ENCODE assay signal across 18 mouse cellular contexts in genomic region chr3:156896106-156896505, GRCm38 (mm10).
A peak's percentile ranks its signal among the peaks of the same experiment; 100 is the strongest.
DNase-seq lines count a peak whose midpoint lies in the region; ATAC-seq and TF ChIP-seq lines count a peak whose summit lies in the region.
"Had no signal": no experiment of that assay in that cellular context is flagged by ENCODE, and none has a peak within 500 bp of the region (broad histone marks: within the 10 kb centered on the region; RNA-seq: fewer than 3 reads in every experiment).

No protein-coding gene starts in this region.

- no peak overlapping the region for H3K27ac ChIP-seq in liver, postnatal 0 days (ENCODE audit: low read depth)
- H3K27ac ChIP-seq in liver, embryonic 11.5 days (ENCODE audit: low read depth, low read length): no peak overlapping the region
- no peak overlapping the region; the same call in 1 of the 2 replicates for H3K27ac ChIP-seq in midbrain, embryonic 13.5 days
- no peak overlapping the region for H3K27ac ChIP-seq in midbrain, postnatal 0 days (ENCODE audit: low read depth, low read length)
- H3K27ac ChIP-seq in midbrain, embryonic 16.5 days (ENCODE audit: low read length): no peak overlapping the region
- H3K27ac ChIP-seq: forebrain, embryonic 10.5 days; heart, embryonic 15.5 days had no signal

- H3K9ac ChIP-seq in liver, postnatal 0 days (replicated peaks): no peak overlapping the region
- no peak overlapping the region for H3K9ac ChIP-seq in liver, embryonic 11.5 days (ENCODE audit: low read depth, low read length)
- no peak overlapping the region for H3K9ac ChIP-seq in midbrain, embryonic 13.5 days (replicated peaks)
- H3K9ac ChIP-seq in midbrain, postnatal 0 days (replicated peaks; ENCODE audit: low read length, poor library complexity, severe bottlenecking): no peak overlapping the region
- H3K9ac ChIP-seq in midbrain, embryonic 16.5 days (ENCODE audit: low read depth, low read length): no peak overlapping the region
- H3K9ac ChIP-seq: forebrain, embryonic 15.5 days; heart, embryonic 12.5 days; heart, embryonic 15.5 days; hindbrain, embryonic 14.5 days had no signal

- TF ChIP-seq EP300 in liver, postnatal 0 days (IDR thresholded peaks at IDR 0.05; ENCODE audit: low read depth): no peak

- H3K4me2 ChIP-seq in liver, postnatal 0 days (ENCODE audit: low read depth, low read length): 0 out of 2 replicates have a peak overlapping the region, but pooled peaks have one; percentile 4
- H3K4me2 ChIP-seq in liver, embryonic 11.5 days: no peak overlapping the region
- no peak overlapping the region for H3K4me2 ChIP-seq in midbrain, embryonic 13.5 days (replicated peaks)
- H3K4me2 ChIP-seq in midbrain, postnatal 0 days (ENCODE audit: low read depth, low read length, poor library complexity, severe bottlenecking): no peak overlapping the region
- H3K4me2 ChIP-seq in midbrain, embryonic 16.5 days (ENCODE audit: low read length): no peak overlapping the region
- H3K4me2 ChIP-seq: forebrain, embryonic 15.5 days; heart, embryonic 12.5 days; heart, embryonic 15.5 days; hindbrain, embryonic 14.5 days had no signal

- H3K4me3 ChIP-seq in liver, postnatal 0 days (ENCODE audit: low read depth, low read length): no peak overlapping the region
- H3K4me3 ChIP-seq in liver, embryonic 11.5 days (ENCODE audit: low read depth, low read length): no peak overlapping the region
- no peak overlapping the region for H3K4me3 ChIP-seq in midbrain, embryonic 13.5 days (replicated peaks)
- no peak overlapping the region for H3K4me3 ChIP-seq in midbrain, postnatal 0 days (ENCODE audit: low read depth, low read length)
- no peak overlapping the region for H3K4me3 ChIP-seq in midbrain, embryonic 16.5 days (ENCODE audit: low read depth, low read length)
- H3K4me3 ChIP-seq: forebrain, embryonic 10.5 days; forebrain, embryonic 15.5 days; heart, embryonic 12.5 days; heart, embryonic 15.5 days had no signal

- DNase-seq in liver, postnatal 0 days: no peak
- DNase-seq in liver, embryonic 11.5 days (ENCODE audit: low spot score): no peak
- DNase-seq in midbrain, postnatal 0 days (ENCODE audit: low spot score): no peak
- DNase-seq in right cerebral cortex, postnatal 10 days (ENCODE audit: low spot score in 2 of 2): no peak
- DNase-seq: adrenal gland, adult 2 months; adrenal gland, postnatal 14 days; gastrocnemius, postnatal 25 days; heart, adult 18-20 months; heart, postnatal 10 days; heart, postnatal 36 days had no signal

- H3K36me3 ChIP-seq in liver, postnatal 0 days (replicated peaks; ENCODE audit: insufficient read depth, low read length): no peaks in the 10 kb centered on the region
- no peaks in the 10 kb centered on the region for H3K36me3 ChIP-seq in liver, embryonic 11.5 days (ENCODE audit: control insufficient read depth, insufficient read depth, low read length)
- H3K36me3 ChIP-seq in midbrain, embryonic 13.5 days: no peaks in the 10 kb centered on the region
- H3K36me3 ChIP-seq in midbrain, postnatal 0 days (ENCODE audit: insufficient read depth, low read length): no peaks in the 10 kb centered on the region
- H3K36me3 ChIP-seq in midbrain, embryonic 16.5 days (ENCODE audit: control insufficient read depth, insufficient read depth, low read length): no peaks in the 10 kb centered on the region
- H3K36me3 ChIP-seq: forebrain, embryonic 10.5 days; forebrain, embryonic 15.5 days; heart, embryonic 12.5 days; heart, embryonic 15.5 days had no signal

- no peaks in the 10 kb centered on the region for H3K9me3 ChIP-seq in liver, postnatal 0 days (ENCODE audit: low read length)
- no peaks in the 10 kb centered on the region for H3K9me3 ChIP-seq in liver, embryonic 11.5 days (ENCODE audit: control insufficient read depth, low read length)
- H3K9me3 ChIP-seq in midbrain, embryonic 13.5 days: no peaks in the 10 kb centered on the region
- no peaks in the 10 kb centered on the region for H3K9me3 ChIP-seq in midbrain, postnatal 0 days (ENCODE audit: low read length)
- H3K9me3 ChIP-seq in midbrain, embryonic 16.5 days (replicated peaks; ENCODE audit: control insufficient read depth, low read length, poor library complexity, severe bottlenecking): no peaks in the 10 kb centered on the region
- H3K9me3 ChIP-seq: forebrain, embryonic 10.5 days; forebrain, embryonic 15.5 days; heart, embryonic 12.5 days; heart, embryonic 15.5 days had no signal

- no peak for ATAC-seq in liver, postnatal 0 days
- ATAC-seq in liver, embryonic 11.5 days (replicated peaks; ENCODE audit: low FRiP score): no peak
- peak; percentile 67 for ATAC-seq in midbrain, embryonic 13.5 days
- no peak for ATAC-seq in midbrain, postnatal 0 days (ENCODE audit: low FRiP score)
- ATAC-seq in midbrain, embryonic 16.5 days: peak; percentile 83; the same call in 1 of the 2 replicates
- ATAC-seq: CD4-positive, CD25-positive, alpha-beta regulatory T cell, adult 4 months; forebrain, embryonic 15.5 days had no signal

- 0 out of 2 replicates have a peak, but pooled peaks cover 2% of the 10 kb centered on the region for H3K4me1 ChIP-seq in liver, postnatal 0 days (ENCODE audit: insufficient read depth)
- no peaks in the 10 kb centered on the region for H3K4me1 ChIP-seq in liver, embryonic 11.5 days (replicated peaks; ENCODE audit: control insufficient read depth, insufficient read depth, low read length)
- H3K4me1 ChIP-seq in midbrain, embryonic 13.5 days (replicated peaks): peaks cover 14% of the 10 kb centered on the region
- H3K4me1 ChIP-seq in midbrain, postnatal 0 days (ENCODE audit: insufficient read depth, low read length): peaks cover 4% of the 10 kb centered on the region; the same call in 1 of the 2 replicates
- peaks cover 13% of the 10 kb centered on the region for H3K4me1 ChIP-seq in midbrain, embryonic 16.5 days (ENCODE audit: control insufficient read depth, insufficient read depth, low read length)

- WGBS in liver, postnatal 0 days (ENCODE audit: insufficient replicate concordance): 66% methylated on average over 4 of the region's 4 CpGs
- WGBS in liver, embryonic 11.5 days: 73% methylated on average over 4 of the region's 4 CpGs
- 75% methylated on average over 4 of the region's 4 CpGs for WGBS in midbrain, embryonic 13.5 days
- 71% methylated on average over 4 of the region's 4 CpGs for WGBS in midbrain, postnatal 0 days
- 58% methylated on average over 4 of the region's 4 CpGs for WGBS in midbrain, embryonic 16.5 days

- no peak for TF ChIP-seq CTCF in liver, postnatal 0 days (IDR thresholded peaks at IDR 0.05; ENCODE audit: low read depth)
- TF ChIP-seq CTCF in midbrain, postnatal 0 days (IDR thresholded peaks at IDR 0.05): no peak

- H3K27me3 ChIP-seq in liver, postnatal 0 days (ENCODE audit: insufficient read depth, low read length): no peaks in the 10 kb centered on the region
- H3K27me3 ChIP-seq in liver, embryonic 11.5 days (replicated peaks; ENCODE audit: control insufficient read depth, insufficient read depth, low read length): no peaks in the 10 kb centered on the region
- no peaks in the 10 kb centered on the region for H3K27me3 ChIP-seq in midbrain, embryonic 13.5 days
- no peaks in the 10 kb centered on the region for H3K27me3 ChIP-seq in midbrain, postnatal 0 days (ENCODE audit: insufficient read depth, low read length)
- H3K27me3 ChIP-seq in midbrain, embryonic 16.5 days (ENCODE audit: control insufficient read depth, insufficient read depth, low read depth, low read length): no peaks in the 10 kb centered on the region
- H3K27me3 ChIP-seq: forebrain, embryonic 15.5 days; heart, embryonic 12.5 days; heart, embryonic 15.5 days had no signal

Comparison
In these comparisons a context has a peak if more than half of its experiments do, and no peak if none do; other contexts are left out.
1. ATAC-seq: peak in midbrain, embryonic 13.5 days (single experiment) and midbrain, embryonic 16.5 days (single experiment); none in liver, postnatal 0 days (single experiment), liver, embryonic 11.5 days (single experiment) and midbrain, postnatal 0 days (single experiment).